Mouse (Mus musculus): ENCODE results near the gene Pcif1. TPM values are rescaled to one million over a fixed set of nuclear protein-coding genes. Genes with fewer than 3 reads are reported as not detected.
A peak's percentile ranks its signal among the peaks of the same experiment; 100 is the strongest.
"Not testable (repeated sequence)": the region's sequence is repeated elsewhere in the genome, so short reads cannot be mapped to it uniquely, and the experiment has no call there.

Gene Pcif1
- total RNA-seq (2021), result 10 to 100 TPM; 41.4 to 45.9 TPM

- intact Hi-C loops (cut with DNase I), result loop anchor here (2.0 kb wide), 1 partner anchor 46 kb away; the partner anchor contains the start of genes Ctsa and Neurl2
- DNase-seq (ENCODE audit: extremely low spot score in 1 of 2, low spot score in 2 of 2), result peak; percentile 86 to 95
These were observed at the start of gene Pcif1 for GRCm38 (mm10) chr2:164879228-164879567. TSS of gene Pcif1 (plus strand) at chr2:164879304.

GRCm38 (mm10) chr2:164831029-164831428, 48.1 kb upstream of the Pcif1 start:
- no peak for DNase-seq (ENCODE audit: extremely low spot score in 1 of 2, low spot score in 2 of 2)
- intact Hi-C loops (cut with DNase I), result no loop called here

DNA sequence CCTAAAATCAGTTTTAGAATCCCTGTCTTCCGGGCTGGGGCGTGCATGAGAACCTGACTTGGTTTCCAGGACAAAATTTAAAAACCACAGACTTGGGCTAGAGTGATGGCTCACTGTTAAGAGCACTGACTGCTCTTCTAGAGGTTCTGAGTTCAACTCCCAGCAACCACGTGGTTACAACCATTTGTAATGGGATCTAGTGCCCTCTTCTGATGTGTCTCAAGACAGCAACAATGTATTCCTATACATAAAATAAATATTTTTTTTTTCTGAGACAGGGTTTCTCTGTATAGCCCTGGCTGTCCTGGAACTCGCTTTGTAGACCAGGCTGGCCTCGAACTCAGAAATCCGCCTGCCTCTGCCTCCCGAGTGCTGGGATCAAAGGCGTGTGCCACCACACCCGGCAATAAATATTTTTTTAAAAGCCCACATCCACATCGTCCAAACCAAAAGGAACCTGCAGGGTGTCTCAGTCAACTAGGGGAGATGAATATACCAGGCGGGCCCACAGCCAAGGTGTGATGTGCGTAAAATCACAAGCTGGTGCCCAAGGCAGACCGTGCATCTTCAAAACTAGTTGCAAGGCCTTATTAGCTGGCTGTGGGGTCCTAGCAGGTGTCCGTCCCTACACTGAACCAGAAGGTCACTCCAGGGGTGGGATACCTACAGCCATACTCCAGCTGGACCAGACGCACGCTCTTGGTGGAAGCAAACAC, 46.9 kb upstream of the Pcif1 start:
- no peak for DNase-seq (ENCODE audit: extremely low spot score in 1 of 2, low spot score in 2 of 2)
- intact Hi-C loops (cut with DNase I), result loop anchor here (2.0 kb wide), 1 partner anchor 47 kb away; the partner anchor contains the start of gene Pcif1

GRCm38 (mm10) chr2:164832748-164833301, 46.3 kb upstream of the Pcif1 start, which contains the start of gene Ctsa:
TSS of gene Ctsa (plus strand) at chr2:164832873.
- peak; percentile 68 to 87 for DNase-seq (ENCODE audit: extremely low spot score in 1 of 2, low spot score in 2 of 2)
- intact Hi-C loops (cut with DNase I), result loop anchor here (2.0 kb wide), 1 partner anchor 46 kb away; the partner anchor contains the start of gene Pcif1

GRCm38 (mm10) chr2:164833314-164833959, 45.7 kb upstream of the Pcif1 start, which contains the start of gene Neurl2:
TSS of gene Neurl2 (minus strand) at chr2:164833456.
- intact Hi-C loops (cut with DNase I), result loop anchor here (2.0 kb wide), 1 partner anchor 45 kb away; the partner anchor contains the start of gene Pcif1
- peak; percentile 94 for DNase-seq (ENCODE audit: extremely low spot score in 1 of 2, low spot score in 2 of 2)

DNA sequence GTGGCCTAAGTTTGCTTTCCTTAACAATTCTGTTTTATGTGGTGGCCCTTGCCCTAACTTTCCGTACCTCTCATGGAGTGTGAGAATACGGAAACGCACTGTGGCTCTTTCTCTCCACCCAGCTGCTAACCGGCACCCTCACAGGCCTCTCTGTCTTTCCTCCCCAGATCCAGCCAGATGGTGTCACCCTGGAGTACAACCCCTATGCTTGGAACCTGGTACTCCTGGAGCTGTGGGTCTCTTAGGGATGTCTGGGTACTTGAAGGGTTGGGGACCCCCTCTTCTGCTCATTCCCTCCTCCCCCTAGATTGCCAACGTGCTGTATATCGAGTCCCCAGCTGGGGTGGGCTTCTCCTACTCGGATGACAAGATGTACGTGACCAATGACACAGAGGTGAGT, 44.6 kb upstream of the Pcif1 start:
- DNase-seq (ENCODE audit: extremely low spot score in 1 of 2, low spot score in 2 of 2), result no peak
- intact Hi-C loops (cut with DNase I), result no loop called here

- intact Hi-C loops (cut with DNase I), result no loop called here
These were observed 43.9 kb upstream of the Pcif1 start for GRCm38 (mm10) chr2:164835164-164835563.

DNA sequence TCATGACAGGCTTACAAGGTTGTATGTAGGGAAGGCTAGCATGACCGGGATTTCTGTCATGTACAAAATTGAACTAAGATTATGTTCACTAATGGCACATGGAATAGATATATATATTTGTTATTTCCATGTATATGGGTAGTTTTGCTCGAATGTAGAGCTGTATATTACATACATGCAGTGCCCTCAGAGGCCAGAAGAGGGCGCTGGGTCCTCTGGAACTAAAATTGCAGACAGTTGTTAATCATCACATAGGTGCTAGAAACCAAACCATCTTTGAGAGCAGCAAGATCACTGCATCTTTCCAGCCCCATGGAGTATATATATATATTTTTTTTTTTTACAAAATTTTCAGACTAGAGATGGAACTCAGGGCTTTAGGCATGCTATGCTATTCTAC, 33.3 kb upstream of the Pcif1 start:
- intact Hi-C loops (cut with DNase I), result no loop called here
- no peak for DNase-seq (ENCODE audit: extremely low spot score in 1 of 2, low spot score in 2 of 2)

More at GRCm38 (mm10) chr2:164835164-164835563, 43.9 kb upstream of the Pcif1 start:
- no peak for DNase-seq (ENCODE audit: extremely low spot score in 1 of 2, low spot score in 2 of 2)

GRCm38 (mm10) chr2:164850061-164850460, 29.0 kb upstream of the Pcif1 start:
- no peak for DNase-seq (ENCODE audit: extremely low spot score in 1 of 2, low spot score in 2 of 2)

DNA sequence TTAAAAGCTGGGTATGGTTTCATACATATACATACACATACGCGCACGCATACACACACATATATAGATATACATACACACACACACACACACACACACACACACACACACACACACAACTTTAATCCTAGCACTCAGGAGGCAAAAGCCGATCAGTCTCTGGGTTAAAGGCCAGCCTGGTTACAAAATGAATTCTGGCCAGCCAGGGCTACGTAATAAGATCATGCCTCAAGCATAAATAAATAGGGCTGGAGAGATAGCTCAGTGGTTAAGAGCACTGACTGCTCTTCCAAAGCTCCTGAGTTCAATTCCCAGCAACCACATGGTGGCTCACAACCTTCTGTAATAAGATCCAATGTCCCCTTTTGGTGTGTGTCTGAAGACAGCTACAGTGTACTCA, 23.5 kb upstream of the Pcif1 start:
- intact Hi-C loops (cut with DNase I); DNase-seq (ENCODE audit: extremely low spot score in 1 of 2, low spot score in 2 of 2): not testable (repeated sequence)

More at GRCm38 (mm10) chr2:164850061-164850460, 29.0 kb upstream of the Pcif1 start:
- intact Hi-C loops (cut with DNase I), result no loop called here

DNA sequence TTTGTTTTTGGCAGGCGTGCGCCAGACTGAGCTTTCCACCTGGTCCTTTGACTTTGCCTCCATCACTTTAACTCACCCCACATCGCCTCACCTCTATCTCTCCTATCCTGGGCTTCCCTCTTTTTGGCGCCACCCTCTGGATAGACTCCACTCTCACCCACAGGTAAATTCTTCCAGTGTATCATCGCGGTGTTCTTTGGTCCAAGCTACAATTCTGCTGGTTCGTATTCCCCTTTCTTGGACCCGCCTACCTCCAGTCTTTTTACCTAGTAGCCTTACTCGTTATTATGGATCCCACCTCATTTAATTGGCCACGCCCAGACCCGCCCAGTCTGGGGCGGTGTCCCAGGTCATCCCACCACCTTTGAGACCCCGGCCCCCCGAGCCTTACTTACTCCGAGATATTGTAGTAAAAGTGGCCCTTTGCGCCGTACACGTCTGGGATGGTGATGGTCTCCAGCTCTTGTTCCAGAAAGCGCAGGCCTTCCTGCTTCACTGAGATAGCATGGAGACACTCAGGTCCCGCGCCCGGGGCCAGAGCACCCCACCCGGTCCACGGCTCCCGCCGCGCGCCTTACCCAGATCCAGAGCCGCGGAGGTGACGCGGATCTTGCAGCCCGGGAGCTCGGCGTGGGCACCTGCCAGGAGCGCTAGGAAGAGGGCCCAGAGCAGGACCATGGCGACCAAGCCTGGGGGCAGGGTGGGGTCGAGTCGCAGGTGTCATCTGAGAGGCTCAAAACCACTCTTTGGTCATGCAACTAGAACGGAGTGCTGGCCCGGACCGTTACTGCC, 22.6 kb upstream of the Pcif1 start:
- intact Hi-C loops (cut with DNase I), result no loop called here
- peak in 1 of 2 experiments; percentile 53 for DNase-seq (ENCODE audit: extremely low spot score in 1 of 2, low spot score in 2 of 2)

GRCm38 (mm10) chr2:164857101-164857821, 21.8 kb upstream of the Pcif1 start, which contains the start of gene Pltp:
TSS of gene Pltp (minus strand) at chr2:164857711.
- peak; percentile 36 to 87 for DNase-seq (ENCODE audit: extremely low spot score in 1 of 2, low spot score in 2 of 2)
- intact Hi-C loops (cut with DNase I), result no loop called here

DNA sequence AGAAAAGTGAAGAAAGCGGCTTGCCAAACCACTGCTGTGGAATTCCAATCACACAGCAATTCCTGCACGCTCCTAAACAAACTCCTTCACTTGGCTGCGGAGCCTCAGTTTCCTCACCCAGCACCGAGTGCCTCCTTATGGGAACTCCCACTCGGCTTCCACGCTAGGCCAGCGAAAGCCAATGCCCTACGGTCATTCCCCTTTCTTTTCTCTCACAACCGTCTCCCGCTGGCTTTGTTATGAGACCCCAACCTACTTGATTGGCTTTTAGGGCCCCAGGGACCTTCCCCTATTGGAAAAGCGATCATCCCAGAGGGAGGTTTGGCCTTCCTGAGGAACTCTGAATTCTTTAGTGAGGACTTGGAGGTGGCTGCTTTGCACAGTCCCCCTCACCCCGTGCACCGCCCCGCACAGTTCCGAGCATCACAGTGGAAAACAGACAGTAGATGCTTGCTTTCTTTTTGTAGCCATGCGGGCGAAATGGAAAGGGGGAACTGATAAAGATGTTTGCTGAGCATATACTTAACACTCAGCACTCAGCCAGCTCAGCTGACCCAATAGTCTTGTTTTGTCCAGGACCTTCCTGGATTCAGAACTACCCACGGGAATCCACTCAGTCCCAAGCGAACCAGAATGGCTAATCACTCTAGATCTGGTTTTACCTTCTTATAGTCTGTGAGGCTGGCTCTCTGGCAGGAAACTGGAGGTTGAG, 21.1 kb upstream of the Pcif1 start:
- intact Hi-C loops (cut with DNase I), result no loop called here
- no peak for DNase-seq (ENCODE audit: extremely low spot score in 1 of 2, low spot score in 2 of 2)

DNA sequence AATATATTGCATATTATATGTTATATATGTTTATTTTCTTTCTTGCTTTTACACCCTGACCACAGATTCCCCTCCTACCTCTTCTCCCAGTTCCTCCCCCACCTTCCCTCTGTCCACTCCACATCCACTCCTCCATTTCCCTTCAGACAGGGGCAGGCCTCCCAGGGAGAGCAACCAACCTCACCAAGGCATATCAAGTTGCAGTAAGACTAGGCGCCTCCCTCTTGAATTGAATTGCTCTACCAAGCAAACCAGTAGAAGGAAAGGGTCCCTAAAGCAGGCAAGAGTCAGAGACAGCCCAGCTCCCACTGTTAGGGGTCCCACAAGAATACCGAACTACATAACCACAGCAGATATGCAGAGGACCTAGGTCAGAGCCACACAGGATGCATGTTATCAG, 19.9 kb upstream of the Pcif1 start:
- intact Hi-C loops (cut with DNase I), result no loop called here
- no peak for DNase-seq (ENCODE audit: extremely low spot score in 1 of 2, low spot score in 2 of 2)

GRCm38 (mm10) chr2:164859640-164860432, 19.3 kb upstream of the Pcif1 start:
- no peak for DNase-seq (ENCODE audit: extremely low spot score in 1 of 2, low spot score in 2 of 2)
- intact Hi-C loops (cut with DNase I), result no loop called here

DNA sequence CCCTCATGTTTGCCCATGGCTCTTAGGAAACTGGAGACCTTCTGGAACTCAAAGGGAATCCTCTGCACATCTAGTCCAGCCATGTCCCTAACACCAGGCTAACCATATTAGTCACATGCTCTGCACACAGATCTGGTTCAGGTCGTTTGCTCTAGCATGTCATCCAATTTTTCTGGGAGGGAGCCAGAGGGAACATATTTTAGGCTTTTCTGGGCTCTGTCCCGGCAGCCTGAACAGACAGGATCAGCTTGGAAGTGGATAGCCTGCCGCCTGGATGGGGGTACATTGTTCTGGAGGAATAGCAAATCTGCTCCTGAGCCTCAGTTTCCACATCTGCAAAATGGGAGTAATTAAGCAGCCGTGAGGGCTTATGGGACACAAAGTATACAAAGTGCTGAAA, 18.0 kb upstream of the Pcif1 start:
- intact Hi-C loops (cut with DNase I), result no loop called here
- DNase-seq (ENCODE audit: extremely low spot score in 1 of 2, low spot score in 2 of 2), result no peak
